8 mouse cellular contexts compared by ENCODE assay signal in the genomic region with DNA sequence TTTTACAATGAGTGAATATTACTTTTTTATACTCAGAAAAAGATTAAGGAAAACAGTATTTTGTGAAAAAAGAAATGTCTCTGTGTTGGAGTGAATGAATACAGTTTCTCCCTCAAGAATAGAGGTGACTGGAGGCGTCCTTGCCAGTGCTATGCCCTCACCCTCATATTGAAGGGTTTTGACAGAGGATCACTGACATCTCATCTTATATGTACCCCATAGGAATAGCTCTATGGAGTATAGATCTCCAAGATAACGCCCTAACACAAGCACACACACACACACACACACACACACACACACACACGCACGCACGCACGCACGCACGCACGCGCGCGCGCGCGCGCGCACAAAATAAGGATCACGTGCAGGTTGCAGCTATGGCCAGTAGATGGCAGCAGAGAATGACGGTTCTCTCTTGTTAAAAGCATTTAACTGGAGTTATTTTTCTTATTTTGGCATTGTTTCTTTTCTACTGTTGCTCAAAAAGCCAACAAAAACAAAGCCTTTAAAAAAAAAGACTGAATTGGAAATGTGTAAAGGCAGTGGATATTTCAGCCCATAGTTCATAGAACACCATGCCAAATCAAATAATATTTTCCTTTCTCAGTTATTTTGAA. TPM values are rescaled to one million over a fixed set of nuclear protein-coding genes. Genes with fewer than 3 reads are reported as not detected.
DNase-seq lines count a peak whose midpoint lies in the region; ATAC-seq lines count a peak whose summit lies in the region.

No protein-coding gene starts in this region.

- H3K9ac ChIP-seq in forebrain, embryonic 15.5 days (replicated peaks), result no peak overlapping the region
- H3K9ac ChIP-seq in hindbrain, embryonic 11.5 days (ENCODE audit: low read depth, low read length), result no peak overlapping the region

- peak overlapping the region; percentile 35 for H3K4me2 ChIP-seq in forebrain, embryonic 15.5 days (replicated peaks)
- peak overlapping the region; percentile 19; the same call in 1 of the 2 replicates for H3K4me2 ChIP-seq in hindbrain, embryonic 11.5 days (replicated peaks; ENCODE audit: low read depth, low read length)

- H3K27ac ChIP-seq in forebrain, embryonic 15.5 days (replicated peaks), result no peak overlapping the region
- H3K27ac ChIP-seq in hindbrain, embryonic 11.5 days (ENCODE audit: low read depth, low read length), result no peak overlapping the region

- no peaks in the 10 kb centered on the region for H3K36me3 ChIP-seq in forebrain, embryonic 15.5 days
- H3K36me3 ChIP-seq in hindbrain, embryonic 11.5 days (ENCODE audit: control insufficient read depth, insufficient read depth, low read length), result no peaks in the 10 kb centered on the region

- WGBS in forebrain, embryonic 15.5 days, result 20% methylated on average over 19 of the region's 19 CpGs
- 20% methylated on average over 19 of the region's 19 CpGs for WGBS in hindbrain, embryonic 11.5 days

- peak overlapping the region; percentile 29 for H3K4me3 ChIP-seq in forebrain, embryonic 15.5 days
- no peak overlapping the region for H3K4me3 ChIP-seq in hindbrain, embryonic 11.5 days (ENCODE audit: low read depth, low read length)

- ATAC-seq in forebrain, embryonic 15.5 days (replicated peaks), result 0 out of 2 replicates have a peak, but pooled peaks have one; percentile 71
- no peak for ATAC-seq in hindbrain, embryonic 11.5 days (ENCODE audit: low FRiP score)

- no peaks in the 10 kb centered on the region for H3K4me1 ChIP-seq in forebrain, embryonic 15.5 days
- no peaks in the 10 kb centered on the region for H3K4me1 ChIP-seq in hindbrain, embryonic 11.5 days (replicated peaks; ENCODE audit: control insufficient read depth, insufficient read depth, low read length)

- H3K27me3 ChIP-seq in forebrain, embryonic 15.5 days, result no peaks in the 10 kb centered on the region
- H3K27me3 ChIP-seq in hindbrain, embryonic 11.5 days (ENCODE audit: control insufficient read depth, insufficient read depth, low read length), result no peaks in the 10 kb centered on the region

- peak; percentile 37 to 71 for DNase-seq in adrenal gland, adult (ENCODE audit: inconsistent age in 2 of 2, low spot score in 1 of 2)
- DNase-seq in adrenal gland, adult 8-10 months, result no peak
- peak; percentile 52 for DNase-seq in cerebellum, adult 11-12 months
- DNase-seq in hindbrain, embryonic 11.5 days (ENCODE audit: low spot score), result peak; percentile 76
- DNase-seq in layer of hippocampus, postnatal 14 days (ENCODE audit: low spot score in 2 of 2), result peak; percentile 52 to 71
- peak; percentile 57 for DNase-seq in lung, postnatal 14 days
- peak; percentile 54 to 77 for DNase-seq in right cerebral cortex, adult 2 months (ENCODE audit: low spot score in 2 of 2)

- H3K9me3 ChIP-seq in forebrain, embryonic 15.5 days, result no peaks in the 10 kb centered on the region
- no peaks in the 10 kb centered on the region for H3K9me3 ChIP-seq in hindbrain, embryonic 11.5 days (ENCODE audit: control insufficient read depth, low read length)

RNA-seq across cellular contexts. Expression of a gene that starts 49.5 kb away (rescaled TPM):
- total RNA-seq in adrenal gland, adult 8-10 months (2022), result 10 to 100 TPM in 2 of 4 experiments, 1 to 10 TPM in 2; 1.9 to 40.1 (median 11.4) TPM
- 4.6 and 5.1 TPM in 2 replicates for polyA plus RNA-seq in forebrain, embryonic 15.5 days (2015; fragmentation: Nextera tagmentation; extraction: Ambion mirVana)
- polyA plus RNA-seq in hindbrain, embryonic 11.5 days (2014; fragmentation: Nextera tagmentation; extraction: Ambion mirVana), result 1.5 and 2.4 TPM in 2 replicates
- 10 to 100 TPM; 14.3 to 15.6 TPM for total RNA-seq in layer of hippocampus, postnatal 14 days (2021)
